Mouse (Mus musculus) embryonic facial prominence, embryonic 13.5 days (tissue): ENCODE results near the gene Nos3. TPM values are rescaled to one million over a fixed set of nuclear protein-coding genes. Genes with fewer than 3 reads are reported as not detected.

Experiments
- ATAC-seq: fragments of 200-750 bp; cut with Nextera tagmentation; 2 replicates; pipeline ENCODE4 v1.8.0; 2017; ENCODE audit warnings: low read depth; ENCODE audit not compliant: insufficient number of reproducible peaks, insufficient read depth, low FRiP score, low TSS enrichment
- H3K27ac ChIP-seq: fragments of 300-500 bp; sonication (generic); 2 replicates; pipeline ENCODE4 v1.5.1; 2015; ENCODE audit warnings: moderate library complexity, mild to moderate bottlenecking, inconsistent platforms
- H3K27me3 ChIP-seq: fragments of 300-500 bp; sonication (generic); 2 replicates; pipeline ENCODE4 v1.6.1; 2015; ENCODE audit warnings: mild to moderate bottlenecking, inconsistent platforms
- H3K36me3 ChIP-seq: fragments of 300-500 bp; sonication (generic); 2 replicates; pipeline ENCODE4 v1.6.1; 2015; ENCODE audit warnings: mild to moderate bottlenecking, inconsistent platforms
- H3K4me1 ChIP-seq: fragments of 300-500 bp; sonication (generic); 2 replicates; pipeline ENCODE4 v1.6.1; 2015; ENCODE audit warnings: inconsistent platforms
- H3K4me2 ChIP-seq: fragments of 300-500 bp; sonication (generic); 2 replicates; pipeline ENCODE4 v1.6.1; 2015; ENCODE audit warnings: moderate library complexity, mild to moderate bottlenecking, inconsistent platforms
- H3K4me3 ChIP-seq: fragments of 300-500 bp; sonication (generic); 2 replicates; pipeline ENCODE4 v1.5.1; 2015; ENCODE audit warnings: mild to moderate bottlenecking, inconsistent platforms
- H3K9ac ChIP-seq: fragments of 300-500 bp; sonication (generic); 2 replicates; pipeline ENCODE4 v1.6.1; 2015; ENCODE audit warnings: mild to moderate bottlenecking, inconsistent platforms
- H3K9me3 ChIP-seq: fragments of 300-500 bp; sonication (generic); 2 replicates; pipeline ENCODE4 v1.6.1; 2016; ENCODE audit warnings: inconsistent platforms
- WGBS: fragments of 180-500 bp; shearing (Covaris S2); methylation state at CpG from one replicate; pipeline ENCODE4 v1.1.7; 2015; ENCODE audit warnings: mixed read lengths; 5-methylcytosine and 5-hydroxymethylcytosine counted together
- polyA plus RNA-seq: library from polyadenylated mRNA; unstranded; fragments of >200 nt; fragmentation: Nextera tagmentation; extraction: Ambion mirVana; gene quantifications from 2 replicates; pipeline ENCODE4 v1.2.1, GENCODE M21; 2015

Gene Nos3
- polyA plus RNA-seq, 1 experiment from 2014 or later = 5.4 TPM

DNA sequence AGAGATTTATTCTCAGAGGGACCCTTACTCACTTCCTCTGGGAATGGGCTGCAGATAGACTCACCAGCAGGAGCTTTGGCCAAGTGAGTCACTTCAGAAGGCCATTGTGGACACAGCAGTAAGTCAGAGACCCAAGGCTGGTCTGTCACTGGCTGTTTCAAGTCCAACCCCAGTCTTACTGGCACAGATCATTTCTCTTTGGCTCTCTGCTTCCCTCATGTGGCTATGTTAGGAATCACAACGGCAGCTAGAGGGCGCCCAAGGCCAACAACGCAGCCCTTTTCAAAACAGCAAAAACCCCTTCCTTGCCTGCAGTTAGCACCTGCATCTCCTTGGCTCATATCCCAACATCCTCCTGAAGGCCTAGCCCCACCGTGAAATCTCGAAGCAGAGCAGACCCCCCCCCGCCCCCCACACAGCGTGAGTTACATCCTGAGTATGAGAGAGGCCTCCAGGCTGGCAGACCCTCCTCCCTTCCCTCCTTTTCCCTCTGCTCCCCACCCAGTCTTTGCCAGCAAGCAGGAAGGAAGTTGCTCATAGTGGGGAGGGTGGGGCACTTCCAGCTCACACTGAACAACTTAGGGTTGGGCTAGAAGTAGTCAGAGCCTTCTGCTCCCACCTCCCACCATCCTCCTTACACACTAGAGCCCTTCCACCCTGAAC lies 3.7 kb upstream of the Nos3 start:
- Histone ChIP-seq H3K4me3 (no peak overlapping the region), H3K36me3 (no peaks in the 10 kb centered on the region), H3K4me1 (peaks cover 5% of the 10 kb centered on the region; the same call in 1 of the 2 replicates), H3K4me2 (no peak overlapping the region), H3K27ac (no peak overlapping the region), H3K9ac (no peak overlapping the region), H3K9me3 (no peaks in the 10 kb centered on the region), H3K27me3 (peaks cover 7% of the 10 kb centered on the region; the same call in 1 of the 2 replicates)
- 1% methylated on average over 7 of the region's 7 CpGs for WGBS
- no peak; the same call in 1 of the 2 replicates for ATAC-seq

DNA sequence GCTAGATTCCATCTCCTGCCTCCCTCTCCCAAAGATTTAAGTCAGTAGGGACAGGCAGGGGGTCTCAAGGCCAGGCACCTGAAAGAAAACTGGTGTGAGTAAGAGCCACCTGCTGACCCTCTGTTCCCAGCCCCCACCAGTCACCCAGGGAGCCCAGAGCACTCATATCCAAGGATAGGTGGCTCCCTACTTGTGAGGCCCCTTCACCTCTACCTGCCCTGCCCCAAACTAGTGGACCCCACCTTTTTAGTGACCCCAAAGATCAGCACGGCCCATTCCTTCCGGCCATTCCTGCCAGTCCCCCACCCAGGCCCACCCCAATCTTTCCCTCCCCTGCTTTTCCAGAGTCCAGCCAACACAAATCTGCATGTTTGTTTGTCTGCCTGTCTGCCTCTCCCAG lies 1.1 kb upstream of the Nos3 start:
- WGBS = 63% methylated on average over 2 of the region's 2 CpGs
- Histone ChIP-seq H3K36me3 (no peaks in the 10 kb centered on the region), H3K9ac (no peak overlapping the region), H3K4me3 (no peak overlapping the region), H3K4me1 (peaks cover 5% of the 10 kb centered on the region; the same call in 1 of the 2 replicates), H3K27me3 (peaks cover 7% of the 10 kb centered on the region; the same call in 1 of the 2 replicates), H3K9me3 (no peaks in the 10 kb centered on the region), H3K4me2 (no peak overlapping the region), H3K27ac (no peak overlapping the region)
- ATAC-seq = no peak

DNA sequence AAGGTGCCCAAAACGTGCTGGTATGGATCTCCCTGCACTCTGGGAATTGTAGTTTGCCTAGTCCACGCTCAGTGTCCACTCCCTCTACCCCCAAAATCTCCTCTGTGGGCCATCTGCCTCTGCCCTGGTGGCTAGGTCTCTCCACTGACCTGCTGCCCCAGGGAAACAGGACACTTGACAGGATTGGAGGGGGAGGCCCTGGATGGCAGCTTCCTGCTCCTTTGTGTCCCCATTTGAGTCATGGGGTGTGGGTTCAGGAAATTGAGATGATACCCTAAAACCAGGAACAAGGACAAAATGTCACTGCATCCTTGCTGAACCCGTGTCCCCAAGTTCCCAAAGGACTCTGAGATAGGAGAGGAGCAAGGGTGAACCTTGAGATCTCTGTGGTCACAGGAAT lies 549 bp upstream of the Nos3 start:
- no peak for ATAC-seq
- H3K9me3 ChIP-seq = no peaks in the 10 kb centered on the region
- no peaks in the 10 kb centered on the region for H3K36me3 ChIP-seq
- WGBS = 53% methylated on average over 3 of the region's 3 CpGs
- no peak overlapping the region for H3K27ac ChIP-seq
- H3K4me1 ChIP-seq = peaks cover 5% of the 10 kb centered on the region; the same call in 1 of the 2 replicates
- H3K4me3 ChIP-seq = no peak overlapping the region
- peaks cover 7% of the 10 kb centered on the region; the same call in 1 of the 2 replicates for H3K27me3 ChIP-seq
- H3K4me2 ChIP-seq = no peak overlapping the region
- H3K9ac ChIP-seq = no peak overlapping the region

DNA sequence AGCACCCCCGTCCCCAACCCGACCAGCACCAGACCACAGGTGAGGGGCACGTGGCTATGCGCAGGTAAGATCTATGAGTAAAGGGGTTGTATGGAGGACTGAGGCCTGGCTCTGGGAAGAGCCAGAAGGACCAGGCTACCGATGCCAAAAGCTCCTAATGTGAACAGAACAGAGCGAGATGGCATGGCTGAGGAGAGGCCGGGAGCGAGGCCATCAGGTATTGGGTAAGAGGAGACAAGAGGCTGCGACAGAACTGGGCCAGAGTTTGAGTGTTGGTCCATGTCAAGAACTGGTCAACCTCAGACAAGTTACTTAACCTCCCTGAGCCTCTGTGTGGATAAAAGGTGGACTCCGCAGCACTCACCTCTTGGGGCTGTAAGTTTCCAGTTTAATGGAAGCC lies 353 bp downstream of the Nos3 start:
- H3K4me1 ChIP-seq = peaks cover 5% of the 10 kb centered on the region; the same call in 1 of the 2 replicates
- WGBS = 88% methylated on average over 10 of the region's 10 CpGs
- H3K9me3 ChIP-seq = no peaks in the 10 kb centered on the region
- H3K27ac ChIP-seq = no peak overlapping the region
- H3K4me3 ChIP-seq = peak overlapping the region; percentile 12; the same call in 1 of the 2 replicates
- H3K36me3 ChIP-seq = no peaks in the 10 kb centered on the region
- peak overlapping the region; percentile 7; the same call in 1 of the 2 replicates for H3K4me2 ChIP-seq
- peaks cover 7% of the 10 kb centered on the region; the same call in 1 of the 2 replicates for H3K27me3 ChIP-seq
- no peak for ATAC-seq
- H3K9ac ChIP-seq = no peak overlapping the region

DNA sequence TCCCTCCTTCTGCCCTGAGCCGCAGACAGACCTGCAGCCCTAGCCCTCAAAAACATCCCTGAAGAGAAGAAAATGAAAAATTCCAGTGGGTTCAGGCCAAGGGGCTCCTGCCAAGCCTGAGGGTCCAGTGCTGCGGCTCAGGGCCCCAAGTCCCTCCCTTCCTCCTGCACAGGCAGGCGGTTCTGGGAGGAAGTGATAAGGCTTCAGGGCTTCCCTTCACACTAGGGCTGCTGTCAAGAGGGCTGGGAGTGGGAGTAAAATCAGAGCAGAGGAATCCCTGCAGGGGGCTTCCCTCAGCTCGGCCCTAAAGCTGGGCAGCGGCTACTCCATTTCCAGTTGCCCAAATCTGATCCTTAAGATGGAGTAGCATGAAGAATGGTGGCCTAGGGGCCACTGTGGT lies 918 bp downstream of the Nos3 start:
- Histone ChIP-seq H3K27me3 (peaks cover 7% of the 10 kb centered on the region; the same call in 1 of the 2 replicates), H3K4me2 (peak overlapping the region; percentile 7; the same call in 1 of the 2 replicates), H3K9ac (no peak overlapping the region), H3K4me1 (peaks cover 5% of the 10 kb centered on the region; the same call in 1 of the 2 replicates), H3K4me3 (no peak overlapping the region), H3K9me3 (no peaks in the 10 kb centered on the region), H3K27ac (no peak overlapping the region), H3K36me3 (no peaks in the 10 kb centered on the region)
- 28% methylated on average over 5 of the region's 5 CpGs for WGBS
- ATAC-seq = no peak

DNA sequence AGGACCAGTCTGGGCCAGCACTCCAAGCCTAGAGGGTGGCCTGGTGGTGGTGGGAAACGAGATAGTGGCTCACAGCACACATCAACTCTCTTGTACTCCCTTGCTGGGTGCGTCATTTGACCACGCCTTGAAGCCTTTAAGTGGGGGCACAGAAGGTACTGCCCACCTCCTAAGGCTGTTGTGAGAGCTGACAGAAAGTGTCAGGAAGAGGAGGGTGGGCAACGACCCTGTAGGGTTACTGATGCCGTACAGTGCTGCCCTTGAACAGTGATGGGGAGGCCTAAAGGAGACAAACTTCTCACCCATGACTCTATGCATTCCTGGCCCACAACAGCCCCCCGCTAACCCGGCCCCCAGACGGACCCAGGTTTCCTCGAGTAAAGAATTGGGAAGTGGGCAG lies 1.8 kb downstream of the Nos3 start:
- Histone ChIP-seq H3K4me2 (no peak overlapping the region), H3K36me3 (no peaks in the 10 kb centered on the region), H3K9ac (no peak overlapping the region), H3K9me3 (no peaks in the 10 kb centered on the region), H3K4me1 (no peaks in the 10 kb centered on the region), H3K27me3 (peaks cover 7% of the 10 kb centered on the region; the same call in 1 of the 2 replicates), H3K4me3 (no peak overlapping the region), H3K27ac (no peak overlapping the region)
- ATAC-seq = no peak
- whole genome bisulfite sequencing = 83% methylated on average over 9 of the region's 9 CpGs

DNA sequence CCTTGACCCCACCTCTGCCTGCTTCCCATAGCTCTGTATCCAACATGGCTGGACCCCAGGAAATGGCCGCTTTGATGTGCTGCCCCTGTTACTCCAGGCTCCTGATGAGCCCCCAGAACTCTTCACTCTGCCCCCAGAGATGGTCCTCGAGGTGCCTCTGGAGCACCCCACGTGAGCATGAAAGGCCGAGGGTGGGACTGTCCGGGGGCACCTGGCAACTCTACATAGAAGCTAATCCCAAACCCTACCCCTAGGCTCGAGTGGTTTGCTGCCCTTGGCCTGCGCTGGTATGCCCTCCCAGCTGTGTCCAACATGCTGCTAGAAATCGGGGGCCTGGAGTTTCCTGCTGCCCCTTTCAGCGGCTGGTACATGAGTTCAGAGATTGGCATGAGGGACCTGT lies 5.2 kb downstream of the Nos3 start:
- ATAC-seq = no peak
- no peak overlapping the region for H3K27ac ChIP-seq
- peaks cover 3% of the 10 kb centered on the region; the same call in 1 of the 2 replicates for H3K4me1 ChIP-seq
- H3K36me3 ChIP-seq = no peaks in the 10 kb centered on the region
- H3K9ac ChIP-seq = no peak overlapping the region
- H3K4me2 ChIP-seq = no peak overlapping the region
- no peaks in the 10 kb centered on the region for H3K9me3 ChIP-seq
- 69% methylated on average over 9 of the region's 9 CpGs for WGBS
- peaks cover 3% of the 10 kb centered on the region; the same call in 1 of the 2 replicates for H3K27me3 ChIP-seq
- H3K4me3 ChIP-seq = no peak overlapping the region

DNA sequence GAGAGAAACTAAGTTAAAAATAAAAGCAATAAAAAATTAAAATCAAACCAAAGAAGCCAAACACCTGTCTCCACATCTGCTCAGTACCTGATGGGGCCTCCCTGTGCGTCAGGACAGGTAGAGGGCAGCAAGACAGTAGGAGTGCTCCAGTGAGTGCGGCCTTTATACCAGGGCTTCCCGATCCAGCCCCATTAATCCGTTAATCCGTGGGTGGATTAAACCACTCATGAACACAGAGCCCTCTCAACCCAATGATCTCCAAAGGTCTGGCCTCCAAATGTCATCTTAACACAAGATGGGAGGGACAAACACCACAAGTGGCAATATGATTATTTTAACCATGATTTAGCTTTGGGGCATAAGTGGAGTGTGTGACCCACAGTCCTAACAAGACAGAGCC lies 9.2 kb downstream of the Nos3 start:
- WGBS = 73% methylated on average over 5 of the region's 5 CpGs
- H3K4me1 ChIP-seq = peaks cover 3% of the 10 kb centered on the region; the same call in 1 of the 2 replicates
- no peak overlapping the region for H3K4me3 ChIP-seq
- no peaks in the 10 kb centered on the region for H3K9me3 ChIP-seq
- ATAC-seq = no peak
- H3K9ac ChIP-seq = no peak overlapping the region
- H3K27me3 ChIP-seq = no peaks in the 10 kb centered on the region
- no peaks in the 10 kb centered on the region for H3K36me3 ChIP-seq
- H3K27ac ChIP-seq = no peak overlapping the region
- H3K4me2 ChIP-seq = no peak overlapping the region

DNA sequence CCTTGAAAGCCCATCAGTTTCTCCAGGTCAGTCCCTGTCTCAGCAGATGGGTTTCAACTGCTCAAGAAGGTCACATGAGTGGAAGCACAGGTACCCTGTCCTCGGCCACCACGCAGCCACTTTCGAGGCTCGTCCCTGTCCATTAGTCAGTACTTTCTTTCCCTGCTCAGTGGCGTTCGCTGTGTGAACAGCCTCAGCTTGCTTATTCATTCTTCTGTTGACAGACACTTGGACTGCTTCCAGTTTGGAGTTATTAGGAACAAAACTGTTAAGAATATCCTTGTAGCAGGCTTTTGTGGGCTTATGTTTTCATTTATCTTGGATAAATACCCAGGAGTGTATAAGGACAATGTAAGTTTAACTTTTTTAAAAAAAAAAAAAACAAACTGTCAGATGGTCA lies 9.6 kb downstream of the Nos3 start:
- Histone ChIP-seq H3K9ac (no peak overlapping the region), H3K4me2 (no peak overlapping the region), H3K27me3 (no peaks in the 10 kb centered on the region), H3K4me3 (no peak overlapping the region), H3K9me3 (no peaks in the 10 kb centered on the region), H3K27ac (no peak overlapping the region), H3K4me1 (peaks cover 3% of the 10 kb centered on the region; the same call in 1 of the 2 replicates), H3K36me3 (no peaks in the 10 kb centered on the region)
- WGBS = 57% methylated on average over 6 of the region's 6 CpGs
- ATAC-seq = no peak

DNA sequence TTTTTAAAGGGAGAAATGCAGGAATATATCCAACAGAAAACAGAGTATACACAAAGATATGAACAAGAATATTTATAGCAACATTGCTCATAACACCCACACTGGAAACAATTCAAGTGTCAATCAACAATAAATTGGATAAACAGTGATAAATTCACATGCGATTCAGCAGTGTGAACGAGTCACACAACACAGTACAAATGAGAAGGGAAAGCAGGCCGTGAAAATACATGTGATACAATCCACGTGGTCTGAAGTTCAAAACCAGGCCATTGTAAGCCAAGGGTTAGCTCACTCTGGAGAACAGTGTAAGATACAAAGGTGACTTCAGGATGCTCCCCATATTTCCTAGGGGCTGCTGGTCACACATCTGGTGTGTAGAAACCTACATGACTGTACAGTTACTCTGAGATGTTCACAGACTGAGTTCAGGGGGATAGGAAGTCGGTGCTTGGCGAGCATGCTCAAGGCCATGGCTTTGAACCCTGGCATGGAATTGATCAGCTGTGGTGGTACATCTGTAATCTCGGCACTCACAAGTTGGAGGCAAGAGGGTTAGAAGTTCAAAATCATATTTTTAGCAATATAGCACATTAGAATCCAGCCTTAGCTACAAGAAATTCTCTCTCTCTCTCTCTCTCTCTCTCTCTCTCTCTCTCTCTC lies 10.2 kb downstream of the Nos3 start:
- Histone ChIP-seq H3K4me3 (no peak overlapping the region), H3K9ac (no peak overlapping the region), H3K4me1 (peaks cover 3% of the 10 kb centered on the region; the same call in 1 of the 2 replicates), H3K9me3 (no peaks in the 10 kb centered on the region), H3K36me3 (no peaks in the 10 kb centered on the region), H3K4me2 (no peak overlapping the region), H3K27me3 (peaks cover 4% of the 10 kb centered on the region; the same call in 1 of the 2 replicates), H3K27ac (no peak overlapping the region)
- ATAC-seq = no peak
- WGBS = 69% methylated on average over 7 of the region's 7 CpGs

DNA sequence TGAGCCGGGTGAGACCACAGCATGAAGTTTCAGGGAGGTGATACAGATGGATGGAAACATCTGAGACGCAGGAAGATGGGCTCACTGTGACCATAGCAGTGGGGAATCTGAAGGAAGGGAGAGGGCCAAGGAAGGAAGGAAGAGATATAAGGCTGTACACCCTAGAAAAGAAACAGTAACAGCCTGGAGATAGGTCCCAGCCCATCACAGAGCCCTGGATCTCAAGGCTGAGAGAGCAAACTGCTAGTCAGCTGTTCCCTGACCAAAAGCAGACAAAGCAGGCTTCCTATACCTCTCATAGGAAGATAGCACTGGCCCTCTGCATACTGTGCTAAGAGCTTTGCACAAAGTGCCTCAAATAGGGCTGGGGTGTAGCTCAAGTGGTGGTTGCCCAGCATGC lies 14.1 kb downstream of the Nos3 start:
- Histone ChIP-seq H3K27me3 (peaks cover 5% of the 10 kb centered on the region; the same call in 1 of the 2 replicates), H3K4me2 (no peak overlapping the region), H3K4me1 (peaks cover 11% of the 10 kb centered on the region; the same call in 1 of the 2 replicates), H3K36me3 (no peaks in the 10 kb centered on the region), H3K4me3 (no peak overlapping the region), H3K27ac (no peak overlapping the region), H3K9me3 (no peaks in the 10 kb centered on the region), H3K9ac (no peak overlapping the region)
- ATAC-seq = no peak
- WGBS = 83% methylated on average over 2 of the region's 2 CpGs

DNA sequence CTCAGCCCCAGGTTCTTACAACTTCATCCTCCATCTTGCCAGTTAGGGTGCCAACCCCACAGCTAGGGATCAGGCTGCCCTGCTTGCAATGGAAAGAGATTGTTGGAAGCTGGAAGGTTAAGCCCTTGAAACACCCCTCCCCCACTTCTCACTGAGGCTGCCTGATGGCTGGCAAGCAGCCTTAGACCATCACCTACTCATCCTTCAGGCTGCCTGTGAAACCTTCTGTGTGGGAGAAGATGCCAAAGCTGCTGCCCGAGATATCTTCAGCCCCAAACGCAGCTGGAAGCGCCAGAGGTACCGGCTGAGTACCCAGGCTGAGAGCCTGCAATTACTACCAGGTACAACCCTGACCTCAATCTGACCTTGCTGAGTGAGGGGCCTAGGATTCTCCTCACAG lies 14.9 kb downstream of the Nos3 start:
- no peaks in the 10 kb centered on the region for H3K36me3 ChIP-seq
- H3K4me2 ChIP-seq = no peak overlapping the region
- H3K9me3 ChIP-seq = no peaks in the 10 kb centered on the region
- H3K4me3 ChIP-seq = no peak overlapping the region
- H3K27me3 ChIP-seq = peaks cover 6% of the 10 kb centered on the region; the same call in 1 of the 2 replicates
- ATAC-seq = no peak
- no peak overlapping the region for H3K9ac ChIP-seq
- H3K4me1 ChIP-seq = peaks cover 12% of the 10 kb centered on the region; the same call in 1 of the 2 replicates
- no peak overlapping the region for H3K27ac ChIP-seq
- WGBS = 62% methylated on average over 4 of the region's 4 CpGs
